26 mouse cellular contexts compared by ENCODE assay signal in the genomic region with DNA sequence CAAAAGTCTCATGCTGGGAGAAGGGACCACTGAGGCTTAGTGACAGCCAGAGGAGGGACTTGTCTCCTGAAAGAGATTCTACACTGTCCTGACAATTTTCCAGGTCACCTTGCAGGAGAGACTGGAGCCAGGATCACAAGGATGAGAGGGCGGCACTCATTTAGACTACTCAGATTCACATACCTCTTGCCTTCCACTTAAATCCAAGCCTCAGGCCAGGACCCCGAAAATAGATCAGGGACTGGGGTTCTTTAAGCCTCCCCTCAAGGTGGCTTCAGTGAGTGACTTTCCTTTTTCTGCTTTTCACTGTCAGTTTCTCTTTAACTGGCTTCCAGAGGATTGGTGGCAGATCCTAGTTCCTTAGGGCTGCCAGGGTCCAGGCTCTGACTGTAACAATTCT.
DNase-seq lines count a peak whose midpoint lies in the region; ATAC-seq and TF ChIP-seq lines count a peak whose summit lies in the region.
"Had no signal": no experiment of that assay in that cellular context is flagged by ENCODE, and none has a peak within 500 bp of the region (broad histone marks: within the 10 kb centered on the region; RNA-seq: fewer than 3 reads in every experiment).

No protein-coding gene starts in this region.

- peak in 1 of 2 experiments; percentile 33 for DNase-seq in cerebellum, adult 2 months
- no peak for DNase-seq in cerebellum, adult 8-10 months
- no peak for DNase-seq in heart, adult 2 months
- DNase-seq in heart, postnatal 36 days: no peak
- DNase-seq in kidney, adult 2 months: peak; percentile 22
- no peak for DNase-seq in kidney, postnatal 14 days
- no peak for DNase-seq in left cerebral cortex, adult 8-10 months (ENCODE audit: low spot score in 2 of 2)
- DNase-seq: adrenal gland, adult 2 months; adrenal gland, postnatal 36 days; kidney, postnatal 4 days; right cerebral cortex, postnatal 4 days; thymus, adult 18-20 months; thymus, postnatal 25 days had no signal

- ATAC-seq in limb, embryonic 13.5 days (ENCODE audit: low FRiP score, low read depth): no peak
- ATAC-seq: activated CD4-positive, CD25-positive, alpha-beta regulatory T cell, adult 4 months had no signal

- peak overlapping the region; percentile 19; the same call in 1 of the 2 replicates for H3K4me2 ChIP-seq in limb, embryonic 13.5 days (replicated peaks)
- H3K4me2 ChIP-seq: embryonic facial prominence, embryonic 15.5 days; forebrain, embryonic 12.5 days; liver, embryonic 11.5 days; lung, embryonic 15.5 days; neural tube, embryonic 12.5 days had no signal

- no peaks in the 10 kb centered on the region for H3K9me3 ChIP-seq in limb, embryonic 13.5 days
- H3K9me3 ChIP-seq: embryonic facial prominence, embryonic 10.5 days; embryonic facial prominence, embryonic 15.5 days; forebrain, embryonic 12.5 days; lung, embryonic 15.5 days; midbrain, embryonic 10.5 days; neural tube, embryonic 12.5 days had no signal

- no peaks in the 10 kb centered on the region for H3K79me2 ChIP-seq in heart, adult 2 months (replicated peaks; ENCODE audit: control insufficient read depth, insufficient read depth, low read length)

- H3K27ac ChIP-seq in cerebellum, adult 2 months (ENCODE audit: insufficient read depth, low read length): peak overlapping the region; percentile 12; the same call in 1 of the 2 replicates
- H3K27ac ChIP-seq in heart, adult 2 months: peak overlapping the region; percentile 86
- peak overlapping the region; percentile 41 for H3K27ac ChIP-seq in kidney, adult 2 months (ENCODE audit: insufficient read depth, low read depth, low read length)
- H3K27ac ChIP-seq in limb, embryonic 13.5 days: no peak overlapping the region
- H3K27ac ChIP-seq: embryonic facial prominence, embryonic 10.5 days; embryonic facial prominence, embryonic 15.5 days; forebrain, embryonic 12.5 days; lung, embryonic 15.5 days; midbrain, embryonic 10.5 days; neural tube, embryonic 12.5 days; stomach, postnatal 0 days had no signal

- peak overlapping the region; percentile 40 for H3K9ac ChIP-seq in heart, adult 2 months (ENCODE audit: low read depth, low read length)
- no peak overlapping the region for H3K9ac ChIP-seq in limb, embryonic 13.5 days
- H3K9ac ChIP-seq: embryonic facial prominence, embryonic 15.5 days; forebrain, embryonic 12.5 days; forebrain, postnatal 0 days; lung, embryonic 15.5 days; neural tube, embryonic 12.5 days had no signal

- H3K27me3 ChIP-seq in cerebellum, adult 2 months (ENCODE audit: control insufficient read depth, insufficient read depth, low read length): no peaks in the 10 kb centered on the region
- no peaks in the 10 kb centered on the region for H3K27me3 ChIP-seq in heart, adult 2 months (ENCODE audit: control insufficient read depth, insufficient read depth, low read length)
- no peaks in the 10 kb centered on the region for H3K27me3 ChIP-seq in kidney, adult 2 months (replicated peaks; ENCODE audit: control insufficient read depth, insufficient read depth, low read length)
- peaks cover 36% of the 10 kb centered on the region for H3K27me3 ChIP-seq in limb, embryonic 13.5 days
- H3K27me3 ChIP-seq: CH12.LX; embryonic facial prominence, embryonic 15.5 days; forebrain, embryonic 12.5 days; neural tube, embryonic 12.5 days had no signal

- intact Hi-C loops in heart, adult 2 months (cut with DNase I): no loop called here
- intact Hi-C loops in heart, postnatal 36 days (cut with DNase I): loop anchor here (2.0 to 10.0 kb wide), 3 partner anchors 37 to 443 kb away; no protein-coding TSS in a partner anchor

- no peak for TF ChIP-seq CTCF in cerebellum, adult 2 months (IDR thresholded peaks at IDR 0.05; ENCODE audit: borderline replicate concordance, insufficient read depth, low read depth, low read length)
- no peak for TF ChIP-seq CTCF in heart, adult 2 months (IDR thresholded peaks at IDR 0.05)
- TF ChIP-seq CTCF in kidney, adult 2 months (conservative IDR thresholded peaks at IDR 0.05; ENCODE audit: insufficient read depth, insufficient read length, low read depth, low read length): no peak

- no peaks in the 10 kb centered on the region; the same call in 1 of the 2 replicates for H3K36me3 ChIP-seq in heart, adult 2 months (ENCODE audit: control insufficient read depth, insufficient read depth, low read length)
- no peaks in the 10 kb centered on the region for H3K36me3 ChIP-seq in kidney, adult 2 months (ENCODE audit: control insufficient read depth, insufficient read depth, low read length)
- no peaks in the 10 kb centered on the region for H3K36me3 ChIP-seq in limb, embryonic 13.5 days
- H3K36me3 ChIP-seq: embryonic facial prominence, embryonic 10.5 days; embryonic facial prominence, embryonic 15.5 days; forebrain, embryonic 12.5 days; lung, embryonic 15.5 days; midbrain, embryonic 10.5 days; neural tube, embryonic 12.5 days had no signal

- TF ChIP-seq EP300 in heart, adult 2 months (IDR thresholded peaks at IDR 0.05; ENCODE audit: insufficient read depth, low read depth, low read length): no peak

- no peak overlapping the region for H3K4me3 ChIP-seq in cerebellum, adult 2 months (replicated peaks; ENCODE audit: insufficient read depth, low read depth, low read length)
- H3K4me3 ChIP-seq in heart, adult 2 months: peak overlapping the region; percentile 13; the same call in 1 of the 2 replicates
- H3K4me3 ChIP-seq in kidney, adult 2 months (ENCODE audit: insufficient read depth, low read depth, low read length): no peak overlapping the region
- no peak overlapping the region for H3K4me3 ChIP-seq in limb, embryonic 13.5 days
- H3K4me3 ChIP-seq: embryonic facial prominence, embryonic 10.5 days; embryonic facial prominence, embryonic 15.5 days; forebrain, embryonic 12.5 days; lung, embryonic 15.5 days; midbrain, embryonic 10.5 days; myocyte; neural tube, embryonic 12.5 days had no signal

- 61% methylated on average over 2 of the region's 2 CpGs for WGBS in cerebellum, adult 2 months
- WGBS in heart, adult 2 months: 56% methylated on average over 2 of the region's 2 CpGs
- WGBS in kidney, adult 2 months: 76% methylated on average over 2 of the region's 2 CpGs
- 69% methylated on average over 2 of the region's 2 CpGs for WGBS in limb, embryonic 13.5 days

- no peak for TF ChIP-seq POLR2A in cerebellum, adult 2 months (IDR thresholded peaks at IDR 0.05; ENCODE audit: borderline replicate concordance, insufficient read depth, low read length)
- no peak for TF ChIP-seq POLR2A in heart, adult 2 months (IDR thresholded peaks at IDR 0.05; ENCODE audit: insufficient read depth, low read depth, low read length)
- TF ChIP-seq POLR2A in kidney, adult 2 months (IDR thresholded peaks at IDR 0.05; ENCODE audit: low read depth, low read length): no peak

- peaks cover 46% of the 10 kb centered on the region for H3K4me1 ChIP-seq in cerebellum, adult 2 months (ENCODE audit: control insufficient read depth, insufficient read depth, low read length)
- H3K4me1 ChIP-seq in heart, adult 2 months (ENCODE audit: control insufficient read depth, insufficient read depth, low read length): peaks cover 19% of the 10 kb centered on the region
- peaks cover 56% of the 10 kb centered on the region for H3K4me1 ChIP-seq in kidney, adult 2 months (ENCODE audit: control insufficient read depth, insufficient read depth, low read length)
- peaks cover 47% of the 10 kb centered on the region for H3K4me1 ChIP-seq in limb, embryonic 13.5 days
